ENCODE assay signal across 9 mouse cellular contexts in genomic region chr3:94888595-94888994, GRCm38 (mm10). TPM values are rescaled to one million over a fixed set of nuclear protein-coding genes. Genes with fewer than 3 reads are reported as not detected.
DNase-seq lines count a peak whose midpoint lies in the region; ATAC-seq lines count a peak whose summit lies in the region.
"Had no signal": no experiment of that assay in that cellular context is flagged by ENCODE, and none has a peak within 500 bp of the region (broad histone marks: within the 10 kb centered on the region; RNA-seq: fewer than 3 reads in every experiment).

No protein-coding gene starts in this region.

- no peak overlapping the region for H3K4me3 ChIP-seq in forebrain, embryonic 14.5 days (ENCODE audit: low read depth, low read length)
- H3K4me3 ChIP-seq in forebrain, embryonic 15.5 days, result no peak overlapping the region
- H3K4me3 ChIP-seq in neural tube, embryonic 15.5 days (replicated peaks), result no peak overlapping the region
- no peak overlapping the region for H3K4me3 ChIP-seq in hindbrain, embryonic 11.5 days (ENCODE audit: low read depth, low read length)
- H3K4me3 ChIP-seq: lung, embryonic 15.5 days had no signal

- no peak overlapping the region for H3K9ac ChIP-seq in forebrain, embryonic 14.5 days (ENCODE audit: low read length)
- H3K9ac ChIP-seq in forebrain, embryonic 15.5 days (replicated peaks), result no peak overlapping the region
- no peak overlapping the region for H3K9ac ChIP-seq in neural tube, embryonic 15.5 days (replicated peaks)
- H3K9ac ChIP-seq in hindbrain, embryonic 11.5 days (ENCODE audit: low read depth, low read length), result no peak overlapping the region
- H3K9ac ChIP-seq: lung, embryonic 15.5 days had no signal

- H3K4me2 ChIP-seq in forebrain, embryonic 14.5 days (ENCODE audit: low read length), result no peak overlapping the region
- H3K4me2 ChIP-seq in forebrain, embryonic 15.5 days (replicated peaks), result no peak overlapping the region
- no peak overlapping the region for H3K4me2 ChIP-seq in neural tube, embryonic 15.5 days
- H3K4me2 ChIP-seq in hindbrain, embryonic 11.5 days (replicated peaks; ENCODE audit: low read depth, low read length), result no peak overlapping the region
- H3K4me2 ChIP-seq: lung, embryonic 15.5 days had no signal

- peaks cover 22% of the 10 kb centered on the region for H3K36me3 ChIP-seq in forebrain, embryonic 14.5 days (ENCODE audit: control insufficient read depth, insufficient read depth, low read length)
- H3K36me3 ChIP-seq in forebrain, embryonic 15.5 days, result peaks cover 15% of the 10 kb centered on the region
- peaks cover 19% of the 10 kb centered on the region for H3K36me3 ChIP-seq in neural tube, embryonic 15.5 days
- H3K36me3 ChIP-seq in hindbrain, embryonic 11.5 days (ENCODE audit: control insufficient read depth, insufficient read depth, low read length), result no peaks in the 10 kb centered on the region

- H3K27ac ChIP-seq in forebrain, embryonic 14.5 days (ENCODE audit: low read depth, low read length), result no peak overlapping the region
- no peak overlapping the region for H3K27ac ChIP-seq in forebrain, embryonic 15.5 days (replicated peaks)
- H3K27ac ChIP-seq in neural tube, embryonic 15.5 days (replicated peaks), result no peak overlapping the region
- H3K27ac ChIP-seq in hindbrain, embryonic 11.5 days (ENCODE audit: low read depth, low read length), result no peak overlapping the region
- H3K27ac ChIP-seq: lung, embryonic 15.5 days had no signal

- peaks cover 12% of the 10 kb centered on the region for H3K4me1 ChIP-seq in forebrain, embryonic 14.5 days (ENCODE audit: control insufficient read depth, insufficient read depth, low read length)
- peaks cover 19% of the 10 kb centered on the region for H3K4me1 ChIP-seq in forebrain, embryonic 15.5 days
- H3K4me1 ChIP-seq in neural tube, embryonic 15.5 days, result peaks cover 22% of the 10 kb centered on the region
- peaks cover 3% of the 10 kb centered on the region; the same call in 1 of the 2 replicates for H3K4me1 ChIP-seq in hindbrain, embryonic 11.5 days (replicated peaks; ENCODE audit: control insufficient read depth, insufficient read depth, low read length)

- DNase-seq in forebrain, embryonic 14.5 days (ENCODE audit: low spot score), result peak; percentile 37
- DNase-seq in 416B (ENCODE audit: low read depth) (peak; percentile 91), adipocyte (ENCODE audit: low spot score) (peak; percentile 50)
- peak; percentile 51 to 67 for DNase-seq in kidney, postnatal 25 days
- DNase-seq in yolk sac, embryonic 10.5 days (ENCODE audit: low spot score), result peak; percentile 16
- DNase-seq in hindbrain, embryonic 11.5 days (ENCODE audit: low spot score), result no peak

- no peaks in the 10 kb centered on the region for H3K9me3 ChIP-seq in forebrain, embryonic 14.5 days (replicated peaks; ENCODE audit: control insufficient read depth, low read length)
- H3K9me3 ChIP-seq in forebrain, embryonic 15.5 days, result no peaks in the 10 kb centered on the region
- H3K9me3 ChIP-seq in neural tube, embryonic 15.5 days (replicated peaks), result no peaks in the 10 kb centered on the region
- no peaks in the 10 kb centered on the region for H3K9me3 ChIP-seq in hindbrain, embryonic 11.5 days (ENCODE audit: control insufficient read depth, low read length)
- H3K9me3 ChIP-seq: lung, embryonic 15.5 days had no signal

- no peaks in the 10 kb centered on the region for H3K27me3 ChIP-seq in forebrain, embryonic 14.5 days (replicated peaks; ENCODE audit: control insufficient read depth, insufficient read depth, low read length)
- no peaks in the 10 kb centered on the region for H3K27me3 ChIP-seq in forebrain, embryonic 15.5 days
- H3K27me3 ChIP-seq in neural tube, embryonic 15.5 days (replicated peaks), result no peaks in the 10 kb centered on the region; the same call in 1 of the 2 replicates
- no peaks in the 10 kb centered on the region for H3K27me3 ChIP-seq in hindbrain, embryonic 11.5 days (ENCODE audit: control insufficient read depth, insufficient read depth, low read length)
- H3K27me3 ChIP-seq: lung, embryonic 15.5 days had no signal

- no peak for ATAC-seq in forebrain, embryonic 14.5 days
- ATAC-seq in forebrain, embryonic 15.5 days (replicated peaks), result no peak
- no peak for ATAC-seq in neural tube, embryonic 15.5 days (ENCODE audit: low FRiP score)
- no peak for ATAC-seq in hindbrain, embryonic 11.5 days (ENCODE audit: low FRiP score)

RNA-seq across cellular contexts. Expression of gene Psmb4, which starts 1.8 kb away (rescaled TPM):
- 438 and 518 TPM in 2 replicates for polyA plus RNA-seq in forebrain, embryonic 14.5 days (2014; fragmentation: Nextera tagmentation; extraction: Ambion mirVana)
- 380 and 393 TPM in 2 replicates for polyA plus RNA-seq in forebrain, embryonic 15.5 days (2015; fragmentation: Nextera tagmentation; extraction: Ambion mirVana)
- 371 and 373 TPM in 2 replicates for polyA plus RNA-seq in neural tube, embryonic 15.5 days (2015; fragmentation: Nextera tagmentation; extraction: Ambion mirVana)
- 357 and 379 TPM in 2 replicates for polyA plus RNA-seq in hindbrain, embryonic 11.5 days (2014; fragmentation: Nextera tagmentation; extraction: Ambion mirVana)

RNA-seq across cellular contexts. Expression of gene Selenbp1, which starts 44.3 kb away (rescaled TPM):
- polyA plus RNA-seq in forebrain, embryonic 14.5 days (2014; fragmentation: Nextera tagmentation; extraction: Ambion mirVana), result 10.0 TPM in 2 replicates
- polyA plus RNA-seq in forebrain, embryonic 15.5 days (2015; fragmentation: Nextera tagmentation; extraction: Ambion mirVana), result 9.5 and 11.6 TPM in 2 replicates
- 15.3 and 28.7 TPM in 2 replicates for polyA plus RNA-seq in neural tube, embryonic 15.5 days (2015; fragmentation: Nextera tagmentation; extraction: Ambion mirVana)
- polyA plus RNA-seq in hindbrain, embryonic 11.5 days (2014; fragmentation: Nextera tagmentation; extraction: Ambion mirVana), result 6.9 and 7.4 TPM in 2 replicates

RNA-seq across cellular contexts. Expression of gene Pogz, which starts 51.2 kb away (rescaled TPM):
- polyA plus RNA-seq in forebrain, embryonic 14.5 days (2014; fragmentation: Nextera tagmentation; extraction: Ambion mirVana), result 22.0 and 23.4 TPM in 2 replicates
- 24.7 and 26.5 TPM in 2 replicates for polyA plus RNA-seq in forebrain, embryonic 15.5 days (2015; fragmentation: Nextera tagmentation; extraction: Ambion mirVana)
- 17.1 and 18.4 TPM in 2 replicates for polyA plus RNA-seq in neural tube, embryonic 15.5 days (2015; fragmentation: Nextera tagmentation; extraction: Ambion mirVana)
- 23.8 and 24.3 TPM in 2 replicates for polyA plus RNA-seq in hindbrain, embryonic 11.5 days (2014; fragmentation: Nextera tagmentation; extraction: Ambion mirVana)
